Mouse (Mus musculus) liver, adult 2 months (tissue): ENCODE results near the gene Gm49776. TPM values are rescaled to one million over a fixed set of nuclear protein-coding genes. Genes with fewer than 3 reads are reported as not detected.

Experiments
- DNase-seq: peaks from one replicate; pipeline ENCODE4 v3.0.0-alpha.2; 2011; ENCODE audit warnings: low read depth, low spot score; ENCODE audit errors: extremely low read depth
- H3K27ac ChIP-seq: fragments of 200-500 bp; replicated peaks from 2 replicates; pipeline ENCODE4 v1.5.1; 2012; ENCODE audit warnings: low read depth, mild to moderate bottlenecking, control low read depth, inconsistent platforms, low read length; ENCODE audit not compliant: insufficient read depth
- H3K27me3 ChIP-seq: fragments of 200-500 bp; 2 replicates; pipeline ENCODE4 v1.6.1; 2012; ENCODE audit warnings: mild to moderate bottlenecking, moderate library complexity, low read length, inconsistent platforms; ENCODE audit not compliant: control insufficient read depth, insufficient read depth
- H3K36me3 ChIP-seq: fragments of 200-500 bp; 2 replicates; pipeline ENCODE4 v1.6.1; 2012; ENCODE audit warnings: low read length, inconsistent platforms; ENCODE audit not compliant: control insufficient read depth, insufficient read depth
- H3K4me1 ChIP-seq: fragments of 200-500 bp; 2 replicates; pipeline ENCODE4 v1.6.1; 2011; ENCODE audit warnings: low read length; ENCODE audit not compliant: control insufficient read depth, insufficient read depth
- H3K4me3 ChIP-seq: fragments of 200-500 bp; 2 replicates; pipeline ENCODE4 v1.5.1; 2011; ENCODE audit warnings: low read depth, mild to moderate bottlenecking, control low read depth, low read length, moderate library complexity; ENCODE audit not compliant: insufficient read depth
- H3K79me2 ChIP-seq: fragments of 200-500 bp; 2 replicates; pipeline ENCODE4 v1.6.1; 2012; ENCODE audit warnings: inconsistent platforms, mild to moderate bottlenecking, low read length, moderate library complexity; ENCODE audit not compliant: control insufficient read depth, insufficient read depth
- H3K9ac ChIP-seq: fragments of 200-500 bp; 2 replicates; pipeline ENCODE4 v1.6.1; 2012; ENCODE audit warnings: low read depth, mild to moderate bottlenecking, control low read depth, inconsistent platforms, low read length
- CTCF ChIP-seq: fragments of 200-500 bp; IDR thresholded peaks from 2 replicates; pipeline ENCODE4 v1.5.1; 2011; ENCODE audit warnings: low read depth, low read length, control low read depth
- POLR2A ChIP-seq: fragments of 200-500 bp; IDR thresholded peaks from 2 replicates; pipeline ENCODE4 v1.6.1; 2011; ENCODE audit warnings: low read length, control low read depth; ENCODE audit not compliant: insufficient read depth; ENCODE audit errors: extremely low read depth
- WGBS: fragments of 180-500 bp; shearing (Covaris S2); methylation state at CpG from one replicate; pipeline ENCODE4 v1.1.7; 2018; 5-methylcytosine and 5-hydroxymethylcytosine counted together
- polyA plus RNA-seq: library from polyadenylated mRNA; depleted of rRNA; stranded (reverse); fragments of >200 nt; gene quantifications from 2 replicates; pipeline ENCODE4 v1.2.3, GENCODE M21; 2012
- total RNA-seq: library from RNA; depleted of rRNA; stranded (reverse); fragments of >200 nt; gene quantifications from 2 replicates; pipeline ENCODE4 v1.2.3, GENCODE M21; 2014

The Gm49776 gene
- total and polyA plus RNA-seq, 2 experiments, result not detected

DNA sequence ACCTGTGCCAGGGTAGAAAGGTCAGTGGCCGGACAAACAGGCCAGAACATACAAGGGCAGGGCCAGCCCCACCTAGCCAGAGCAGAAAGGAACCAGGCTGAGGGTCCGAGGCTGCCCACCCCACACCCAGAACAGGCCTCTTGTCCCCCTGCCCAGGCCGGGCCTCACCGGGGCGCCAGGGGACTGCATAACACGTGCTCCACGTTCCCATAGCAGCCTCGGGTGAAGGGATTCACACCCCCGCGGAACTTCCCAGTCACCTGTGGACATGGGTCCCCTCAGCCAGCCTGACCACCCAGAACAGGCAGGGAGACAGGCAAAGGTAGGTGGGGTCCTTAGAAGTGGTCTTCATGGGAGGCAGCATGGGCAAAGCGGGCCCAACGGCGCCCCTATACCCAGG is 30.9 kb downstream of the Gm49776 start:
- Histone ChIP-seq H3K27ac (no peak overlapping the region), H3K9ac (no peak overlapping the region), H3K4me3 (no peak overlapping the region), H3K36me3 (no peaks in the 10 kb centered on the region), H3K4me1 (no peaks in the 10 kb centered on the region), H3K79me2 (no peaks in the 10 kb centered on the region), H3K27me3 (no peaks in the 10 kb centered on the region)
- 92% methylated on average over 13 of the region's 13 CpGs for whole genome bisulfite sequencing
- TF ChIP-seq CTCF (no peak), POLR2A (no peak)
- DNase-seq, result no peak

DNA sequence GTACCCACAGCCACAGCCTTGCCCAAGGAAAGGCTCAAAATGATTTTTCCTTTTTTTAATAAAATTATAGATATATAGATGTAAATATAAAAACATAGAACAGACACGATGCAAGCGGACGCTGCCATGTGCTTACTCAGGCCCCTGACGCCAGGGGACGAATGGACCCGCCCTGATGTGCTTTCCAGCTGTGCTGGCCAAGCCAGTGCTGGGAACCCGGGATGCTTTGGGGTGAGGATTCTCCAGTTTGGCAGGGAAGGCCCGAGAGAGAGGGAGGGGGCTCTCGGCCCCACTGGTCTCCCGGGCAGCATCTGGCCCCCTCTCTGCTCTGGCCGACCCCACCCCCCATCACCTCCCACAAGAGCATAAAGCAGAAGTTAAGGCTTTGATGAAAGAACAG is 35.9 kb downstream of the Gm49776 start:
- Histone ChIP-seq H3K27me3 (no peaks in the 10 kb centered on the region), H3K36me3 (no peaks in the 10 kb centered on the region), H3K9ac (no peak overlapping the region), H3K4me1 (no peaks in the 10 kb centered on the region), H3K79me2 (no peaks in the 10 kb centered on the region), H3K27ac (no peak overlapping the region), H3K4me3 (no peak overlapping the region)
- TF ChIP-seq CTCF, result no peak
- no peak for TF ChIP-seq POLR2A
- 89% methylated on average over 11 of the region's 11 CpGs for WGBS
- DNase-seq, result no peak

DNA sequence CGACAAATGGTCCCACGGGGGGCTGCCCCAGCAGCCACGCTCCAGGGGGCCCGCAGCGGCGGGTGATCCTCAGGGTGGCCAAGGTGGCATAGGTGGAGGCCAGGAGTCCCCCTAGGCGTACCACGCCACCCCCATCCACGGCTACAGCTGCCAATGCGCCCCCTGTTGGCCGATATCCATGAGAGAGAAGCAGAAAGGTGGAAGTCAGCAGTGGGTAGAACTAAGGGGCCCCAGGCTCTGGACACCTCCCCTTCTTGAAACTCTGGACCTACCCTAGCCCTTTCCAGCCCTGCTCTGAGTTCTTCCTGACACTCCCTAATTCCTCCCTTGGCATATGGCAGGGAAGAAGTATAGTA is 36.6 kb downstream of the Gm49776 start:
- TF ChIP-seq CTCF (0 out of 2 replicates have a peak, but pooled peaks have one; percentile 9), POLR2A (no peak)
- H3K4me1 ChIP-seq, result no peaks in the 10 kb centered on the region
- WGBS, result 73% methylated on average over 11 of the region's 11 CpGs

DNA sequence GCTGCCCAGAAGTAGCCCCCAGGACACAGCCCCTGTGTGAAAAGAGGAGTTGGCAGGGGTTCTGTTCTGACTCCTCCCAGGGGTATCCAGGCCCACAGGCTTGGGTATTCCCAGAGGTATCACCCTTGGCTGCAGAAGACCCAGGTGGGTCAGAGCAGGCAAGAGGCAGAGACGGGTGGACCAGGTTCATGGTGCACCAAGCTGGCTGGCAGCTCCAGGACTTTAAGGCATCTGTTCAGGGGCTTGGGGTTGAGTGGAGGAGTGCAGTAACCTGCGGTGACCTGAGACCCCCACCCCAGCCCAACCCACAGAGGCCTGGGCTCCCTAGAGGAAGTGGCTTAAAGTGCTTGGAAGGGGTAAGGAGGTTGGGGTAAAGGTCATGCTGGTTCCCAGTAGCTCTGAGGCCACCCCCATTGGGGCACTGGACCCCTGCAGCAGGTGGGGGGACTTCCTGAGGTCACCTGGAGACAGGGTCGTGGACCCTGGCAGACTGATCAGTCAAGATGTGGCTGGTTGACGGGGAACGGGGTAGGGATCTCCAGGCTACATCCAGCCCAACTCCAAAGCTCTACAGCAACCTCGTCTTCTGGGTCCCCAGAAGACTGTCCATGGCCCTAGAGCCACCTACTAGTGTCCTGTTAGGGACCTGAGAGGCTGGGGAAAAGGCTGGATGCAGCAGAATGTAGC is 37.1 kb downstream of the Gm49776 start:
- TF ChIP-seq POLR2A, result no peak
- TF ChIP-seq CTCF, result no peak
- H3K79me2 ChIP-seq, result no peaks in the 10 kb centered on the region
- H3K27me3 ChIP-seq, result no peaks in the 10 kb centered on the region
- no peak overlapping the region for H3K9ac ChIP-seq
- no peaks in the 10 kb centered on the region for H3K36me3 ChIP-seq
- WGBS, result 90% methylated on average over 6 of the region's 6 CpGs
- DNase-seq, result no peak
- H3K4me3 ChIP-seq, result no peak overlapping the region
- no peaks in the 10 kb centered on the region for H3K4me1 ChIP-seq
- no peak overlapping the region for H3K27ac ChIP-seq

More for the DNA sequence above, 36.6 kb downstream of the Gm49776 start:
- Histone ChIP-seq H3K27me3 (no peaks in the 10 kb centered on the region), H3K4me3 (no peak overlapping the region), H3K36me3 (no peaks in the 10 kb centered on the region), H3K79me2 (no peaks in the 10 kb centered on the region), H3K27ac (no peak overlapping the region), H3K9ac (no peak overlapping the region)
- DNase-seq, result no peak

DNA sequence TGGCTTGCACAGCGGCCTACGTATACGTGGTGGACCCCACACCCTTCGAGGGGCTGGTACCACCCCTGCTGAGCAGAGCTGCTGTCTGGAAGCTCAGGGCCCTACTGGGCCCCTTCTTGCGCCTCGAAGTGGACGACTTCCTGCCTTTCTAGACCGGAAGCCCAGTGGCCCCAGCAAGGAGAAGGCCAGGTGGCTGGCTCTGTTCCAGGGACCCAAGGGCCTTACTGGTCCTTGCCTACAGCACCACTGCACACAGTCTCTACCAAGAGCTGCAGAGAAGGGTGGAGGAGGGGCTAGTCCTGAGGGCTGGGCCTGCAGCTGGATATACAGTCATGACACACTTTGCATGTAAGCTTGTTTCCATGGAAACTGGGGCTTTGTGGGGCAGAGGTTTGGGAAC is 38.1 kb downstream of the Gm49776 start:
- H3K4me3 ChIP-seq, result no peak overlapping the region
- no peak for TF ChIP-seq CTCF
- no peak for TF ChIP-seq POLR2A
- H3K4me1 ChIP-seq, result no peaks in the 10 kb centered on the region
- DNase-seq, result no peak
- 63% methylated on average over 8 of the region's 8 CpGs for WGBS
- H3K27me3 ChIP-seq, result no peaks in the 10 kb centered on the region
- H3K27ac ChIP-seq, result no peak overlapping the region
- H3K9ac ChIP-seq, result no peak overlapping the region
- H3K36me3 ChIP-seq, result no peaks in the 10 kb centered on the region
- H3K79me2 ChIP-seq, result no peaks in the 10 kb centered on the region

DNA sequence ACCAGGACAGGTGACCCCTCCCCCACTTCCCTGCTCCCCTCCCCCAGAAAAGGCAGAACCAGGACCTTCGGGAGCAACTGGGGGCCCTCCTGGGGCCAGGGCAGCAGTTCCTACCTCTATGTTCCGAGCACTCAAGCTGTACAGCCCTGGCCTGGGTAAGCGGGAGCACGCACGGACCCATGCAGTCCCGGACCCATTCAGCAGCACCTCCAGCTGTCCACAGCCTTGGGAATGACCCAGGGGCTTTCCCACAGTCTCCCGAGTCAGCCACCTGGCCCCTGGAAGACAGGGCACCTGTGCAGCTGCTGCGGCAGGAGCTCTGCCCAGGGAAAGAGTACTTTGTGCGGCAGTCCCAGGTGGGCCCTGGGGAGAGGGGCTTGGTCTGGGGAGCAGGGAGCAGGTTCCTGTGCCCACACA is 39.5 kb downstream of the Gm49776 start:
- WGBS, result 83% methylated on average over 9 of the region's 9 CpGs
- DNase-seq, result no peak

More for the DNA sequence above, 39.5 kb downstream of the Gm49776 start:
- no peak overlapping the region for H3K4me3 ChIP-seq
- no peaks in the 10 kb centered on the region for H3K4me1 ChIP-seq
- no peaks in the 10 kb centered on the region for H3K79me2 ChIP-seq
- TF ChIP-seq POLR2A (no peak), CTCF (no peak)
- H3K27me3 ChIP-seq, result no peaks in the 10 kb centered on the region
- H3K27ac ChIP-seq, result no peak overlapping the region
- no peaks in the 10 kb centered on the region for H3K36me3 ChIP-seq
- H3K9ac ChIP-seq, result no peak overlapping the region
